Mouse (Mus musculus) MEL (cell line): ENCODE data around the gene Aven. TPM values are rescaled to one million over a fixed set of nuclear protein-coding genes. Genes with fewer than 3 reads are reported as not detected.
"Not testable (repeated sequence)": the region's sequence is repeated elsewhere in the genome, so short reads cannot be mapped to it uniquely, and the experiment has no call there.

Experiments
- DNase-seq: peaks from one replicate; pipeline ENCODE4 v3.0.0; 2011; ENCODE audit warnings: low read depth, low spot score
- H3K27ac ChIP-seq: 2 replicates; pipeline ENCODE4 v1.5.1; 2012; ENCODE audit warnings: low read depth, mild to moderate bottlenecking, control low read depth, low read length, moderate library complexity; ENCODE audit not compliant: control insufficient read depth
- H3K27me3 ChIP-seq, 2 experiments: fragments of 150-350 bp in 1 of 2; sonication (generic) in 1 of 2; 2 replicates each; pipeline ENCODE4 v1.6.1; 2012; ENCODE audit warnings: low read length in 2 of 2, mild to moderate bottlenecking in 2 of 2, improper control_type of control experiment in 1 of 2, moderate library complexity in 1 of 2; ENCODE audit not compliant: insufficient read depth in 2 of 2, control insufficient read depth in 1 of 2
- H3K36me3 ChIP-seq, 2 experiments: 2 replicates each; pipeline ENCODE4 v1.6.1; 2012 to 2014; ENCODE audit warnings: low read length in 2 of 2, improper control_type of control experiment in 1 of 2, inconsistent platforms in 1 of 2, mild to moderate bottlenecking in 1 of 2; ENCODE audit not compliant: insufficient read depth in 2 of 2, control insufficient read depth in 1 of 2
- H3K4me1 ChIP-seq, 2 experiments: fragments of 150-350 bp in 1 of 2; sonication (generic) in 1 of 2; 2 replicates each; pipeline ENCODE4 v1.6.1; 2012; ENCODE audit warnings: low read length in 2 of 2, improper control_type of control experiment in 1 of 2, mild to moderate bottlenecking in 1 of 2; ENCODE audit not compliant: insufficient read depth in 2 of 2, control insufficient read depth in 1 of 2
- H3K4me3 ChIP-seq, 2 experiments: fragments of 150-350 bp in 1 of 2; sonication (generic) in 1 of 2; 2 replicates each; pipeline ENCODE4 v1.5.1; 2012; ENCODE audit warnings: low read depth in 2 of 2, low read length in 2 of 2, mild to moderate bottlenecking in 2 of 2, moderate library complexity in 2 of 2, control low read depth in 1 of 2, improper control_type of control experiment in 1 of 2; ENCODE audit not compliant: control insufficient read depth in 1 of 2, insufficient read depth in 1 of 2
- H3K79me2 ChIP-seq: 2 replicates; pipeline ENCODE4 v1.6.1; 2012; ENCODE audit warnings: mild to moderate bottlenecking, low read length, moderate library complexity; ENCODE audit not compliant: control insufficient read depth, poor library complexity, insufficient read depth
- H3K9ac ChIP-seq: 2 replicates; pipeline ENCODE4 v1.6.1; 2012; ENCODE audit warnings: low read depth, mild to moderate bottlenecking, control low read depth, low read length, moderate library complexity; ENCODE audit not compliant: control insufficient read depth, poor library complexity, severe bottlenecking
- H3K9me3 ChIP-seq: fragments of 150-350 bp; sonication (generic); replicated peaks from 2 replicates; pipeline ENCODE4 v1.6.1; 2012; ENCODE audit warnings: mild to moderate bottlenecking, low read length, improper control_type of control experiment, moderate library complexity; ENCODE audit not compliant: insufficient read depth
- CHD1 ChIP-seq: IDR thresholded peaks from 2 replicates; pipeline ENCODE4 v1.6.1; 2012; ENCODE audit warnings: low read depth, mild to moderate bottlenecking, inconsistent platforms, low read length, improper control_type of control experiment
- E2F4 ChIP-seq: IDR thresholded peaks from 2 replicates; pipeline ENCODE4 v1.6.1; 2011; ENCODE audit warnings: low read depth, low read length, improper control_type of control experiment, borderline replicate concordance
- EP300 ChIP-seq, 2 experiments: IDR thresholded peaks; 2 replicates each; pipeline ENCODE4 v1.6.1; 2011; ENCODE audit warnings: improper control_type of control experiment in 2 of 2, low read length in 2 of 2, low read depth in 1 of 2, mild to moderate bottlenecking in 1 of 2
- ETS1 ChIP-seq: IDR thresholded peaks from 2 replicates; pipeline ENCODE4 v1.6.1; 2012; ENCODE audit warnings: low read depth, mild to moderate bottlenecking, inconsistent platforms, low read length, improper control_type of control experiment, moderate library complexity
- GABPA ChIP-seq: IDR thresholded peaks from 2 replicates; pipeline ENCODE4 v1.6.1; 2012; ENCODE audit warnings: low read depth, mild to moderate bottlenecking, inconsistent platforms, low read length, improper control_type of control experiment, moderate library complexity
- GATA1 ChIP-seq: IDR thresholded peaks from 2 replicates; pipeline ENCODE4 v1.6.1; 2011; ENCODE audit warnings: low read depth, low read length, improper control_type of control experiment
- HCFC1 ChIP-seq: IDR thresholded peaks from 2 replicates; pipeline ENCODE4 v1.6.1; 2012; ENCODE audit warnings: low read depth, mild to moderate bottlenecking, inconsistent platforms, low read length, improper control_type of control experiment, moderate library complexity
- JUND ChIP-seq: IDR thresholded peaks from 2 replicates; pipeline ENCODE4 v1.6.1; 2011; ENCODE audit warnings: low read depth, mild to moderate bottlenecking, improper control_type of control experiment, low read length
- KAT2A ChIP-seq: conservative IDR thresholded peaks from 2 replicates; pipeline ENCODE4 v1.6.1; 2012; ENCODE audit warnings: low read depth, low read length, improper control_type of control experiment, inconsistent platforms
- MAFK ChIP-seq: IDR thresholded peaks from 2 replicates; pipeline ENCODE4 v1.6.1; 2011; ENCODE audit warnings: low read depth, mild to moderate bottlenecking, low read length, improper control_type of control experiment, borderline replicate concordance
- MAX ChIP-seq: IDR thresholded peaks from 2 replicates; pipeline ENCODE4 v1.6.1; 2011; ENCODE audit warnings: low read length, improper control_type of control experiment
- MAZ ChIP-seq: IDR thresholded peaks from 2 replicates; pipeline ENCODE4 v1.6.1; 2012; ENCODE audit warnings: low read depth, mild to moderate bottlenecking, inconsistent platforms, low read length, improper control_type of control experiment
- MYB ChIP-seq: IDR thresholded peaks from 2 replicates; pipeline ENCODE4 v1.6.1; 2011; ENCODE audit warnings: mild to moderate bottlenecking, low read depth, low read length, improper control_type of control experiment
- NELFE ChIP-seq: IDR thresholded peaks from 2 replicates; pipeline ENCODE4 v1.6.1; 2011; ENCODE audit warnings: low read depth, low read length, improper control_type of control experiment
- NRF1 ChIP-seq: IDR thresholded peaks from 2 replicates; pipeline ENCODE4 v1.6.1; 2014; ENCODE audit warnings: low read depth, mild to moderate bottlenecking, inconsistent platforms, low read length, improper control_type of control experiment, moderate library complexity; ENCODE audit not compliant: poor library complexity, insufficient read depth, severe bottlenecking
- POLR2AphosphoS5 ChIP-seq: IDR thresholded peaks from 2 replicates; pipeline ENCODE4 v1.6.1; 2012; ENCODE audit warnings: low read depth, borderline replicate concordance, mild to moderate bottlenecking, inconsistent platforms, low read length, moderate library complexity, mixed read lengths
- RCOR1 ChIP-seq: IDR thresholded peaks from 2 replicates; pipeline ENCODE4 v1.6.1; 2012; ENCODE audit warnings: low read depth, mild to moderate bottlenecking, inconsistent platforms, low read length, improper control_type of control experiment
- SIN3A ChIP-seq: IDR thresholded peaks from 2 replicates; pipeline ENCODE4 v1.6.1; 2012; ENCODE audit warnings: low read length, improper control_type of control experiment, inconsistent platforms
- SMC3 ChIP-seq: IDR thresholded peaks from 2 replicates; pipeline ENCODE4 v1.6.1; 2011; ENCODE audit warnings: low read depth, low read length, improper control_type of control experiment
- TCF12 ChIP-seq: IDR thresholded peaks from 2 replicates; pipeline ENCODE4 v1.6.1; 2014; ENCODE audit warnings: low read depth, mild to moderate bottlenecking, inconsistent platforms, low read length, improper control_type of control experiment, moderate library complexity
- UBTF ChIP-seq: IDR thresholded peaks from 2 replicates; pipeline ENCODE4 v1.6.1; 2012; ENCODE audit warnings: low read depth, mild to moderate bottlenecking, inconsistent platforms, low read length, improper control_type of control experiment, moderate library complexity, borderline replicate concordance; ENCODE audit not compliant: insufficient read depth
- USF2 ChIP-seq, 2 experiments: IDR thresholded peaks; 2 replicates each; pipeline ENCODE4 v1.6.1; 2011 to 2012; ENCODE audit warnings: improper control_type of control experiment in 2 of 2, low read length in 2 of 2, borderline replicate concordance in 1 of 2, inconsistent platforms in 1 of 2, low read depth in 1 of 2, mild to moderate bottlenecking in 1 of 2; ENCODE audit not compliant: insufficient read depth in 1 of 2
- ZKSCAN1 ChIP-seq: IDR thresholded peaks from 2 replicates; pipeline ENCODE4 v1.6.1; 2012; ENCODE audit warnings: low read depth, mild to moderate bottlenecking, inconsistent platforms, low read length, improper control_type of control experiment, moderate library complexity
- polyA plus RNA-seq, 2 experiments: library from polyadenylated mRNA; stranded (reverse) in 1 of 2; unstranded in 1 of 2; fragments of >175 nt in 1 of 2; fragments of >200 nt in 1 of 2; gene quantifications; 2 replicates each; pipeline versions ENCODE4 v1.2.1 to v1.2.4; 2012; ENCODE audit warnings: low replicate concordance in 2 of 2, low read depth in 1 of 2; ENCODE audit not compliant: insufficient read length in 2 of 2, insufficient read depth in 1 of 2, missing spikeins in 1 of 2
- total RNA-seq: library from RNA; depleted of rRNA; stranded (reverse); fragments of 300-350 nt; gene quantifications from 2 replicates; pipeline ENCODE4 v1.2.3, GENCODE M21; 2012

Aven gene
- total and polyA plus RNA-seq, 3 experiments = 33.4 to 72.8 (median 50.3) TPM

DNA sequence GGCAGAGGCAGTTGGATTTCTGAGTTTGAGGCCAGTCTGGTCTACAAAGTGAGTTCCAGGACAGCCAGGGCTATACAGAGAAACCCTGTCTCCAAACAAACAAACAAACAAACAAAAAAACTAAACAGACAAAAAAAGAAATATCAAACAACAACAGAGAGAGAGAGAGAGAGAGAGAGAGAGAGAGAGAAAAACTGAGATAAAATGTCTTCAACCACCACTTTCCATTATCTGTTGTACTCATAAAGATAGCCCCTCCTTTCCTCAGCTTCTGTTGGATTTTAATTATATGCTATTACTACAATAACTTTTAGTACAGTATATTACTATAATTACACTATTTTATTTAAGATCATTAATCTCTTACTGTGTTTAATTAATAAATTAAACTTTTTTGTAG is 40.3 kb upstream of the Aven start:
- Histone ChIP-seq H3K4me1 (peaks cover 25 to 36% of the 10 kb centered on the region in 2 experiments), H3K79me2 (peaks cover 22% of the 10 kb centered on the region), H3K36me3 (peaks cover 0 to 46% of the 10 kb centered on the region in 2 experiments; a peak in 2 of 4 replicates)
- H3K9ac ChIP-seq, H3K27me3 ChIP-seq, H3K4me3 ChIP-seq, H3K9me3 ChIP-seq, H3K27ac ChIP-seq: not testable (repeated sequence)
- peak; percentile 28; the same call in 1 of the 2 replicates for TF ChIP-seq SIN3A
- peak; percentile 40; the same call in 1 of the 2 replicates for TF ChIP-seq RCOR1
- TF ChIP-seq HCFC1 = 0 out of 2 replicates have a peak, but pooled peaks have one; percentile 31
- TF ChIP-seq JUND = peak; percentile 80
- TF ChIP-seq TCF12 = peak; percentile 55; the same call in 1 of the 2 replicates
- peak; percentile 72 for TF ChIP-seq GATA1
- 0 out of 2 replicates have a peak, but pooled peaks have one; percentile 36 for TF ChIP-seq MAZ
- peak; percentile 20; the same call in 1 of the 2 replicates for TF ChIP-seq ETS1
- peak; percentile 63 to 69; a peak in 3 of 4 replicates for TF ChIP-seq EP300 (IDR thresholded peaks at IDR 0.05; ENCODE audit: low read depth in 1 of 2, low read length in 2 of 2)
- peak; percentile 32 for DNase-seq

GRCm38 (mm10) chr2:112454125-112454861 is 38.5 kb upstream of the Aven start:
- H3K79me2 ChIP-seq = peaks cover 36% of the 10 kb centered on the region
- peak overlapping the region; percentile 71 to 97 for H3K4me3 ChIP-seq
- H3K36me3 ChIP-seq = peaks cover 0 to 39% of the 10 kb centered on the region in 2 experiments; a peak in 2 of 4 replicates
- TF ChIP-seq NELFE = no peak
- no peak for TF ChIP-seq SMC3
- TF ChIP-seq MAFK = no peak
- no peak for TF ChIP-seq ZKSCAN1
- TF ChIP-seq CHD1 = peak; percentile 90
- TF ChIP-seq POLR2AphosphoS5 = peak; percentile 34; the same call in 1 of the 2 replicates
- TF ChIP-seq UBTF = no peak
- TF ChIP-seq GATA1 = 0 out of 2 replicates have a peak, but pooled peaks have one; percentile 26
- no peak for TF ChIP-seq USF2 (IDR thresholded peaks at IDR 0.05; ENCODE audit: borderline replicate concordance in 1 of 2, insufficient read depth in 1 of 2, low read depth in 1 of 2, low read length in 2 of 2)
- no peak for TF ChIP-seq MYB
- no peak for TF ChIP-seq E2F4
- TF ChIP-seq MAX = no peak; the same call in 1 of the 2 replicates
- TF ChIP-seq KAT2A = no peak
- no peak for TF ChIP-seq GABPA
- peak; percentile 45; the same call in 1 of the 2 replicates for TF ChIP-seq RCOR1
- no peak for TF ChIP-seq NRF1
- H3K9ac ChIP-seq = peak overlapping the region; percentile 80
- no peaks in the 10 kb centered on the region for H3K27me3 ChIP-seq
- H3K4me1 ChIP-seq = peaks cover 21 to 26% of the 10 kb centered on the region in 2 experiments
- peak; percentile 53 for DNase-seq
- peak overlapping the region; percentile 72 for H3K27ac ChIP-seq
- no peaks in the 10 kb centered on the region for H3K9me3 ChIP-seq
